Mouse (Mus musculus) forebrain, embryonic 15.5 days (tissue): ENCODE results near the gene Gm1993. TPM values are rescaled to one million over a fixed set of nuclear protein-coding genes. Genes with fewer than 3 reads are reported as not detected.
"Not testable (repeated sequence)": the region's sequence is repeated elsewhere in the genome, so short reads cannot be mapped to it uniquely, and the experiment has no call there.

Experiments
- ATAC-seq: fragments of 200-750 bp; cut with Nextera tagmentation; replicated peaks from 2 replicates; pipeline ENCODE4 v1.8.0; 2017; ENCODE audit warnings: mild to moderate bottlenecking, moderate TSS enrichment, moderate library complexity
- H3K27ac ChIP-seq: fragments of 300-500 bp; sonication (generic); replicated peaks from 2 replicates; pipeline ENCODE4 v1.5.1; 2015; ENCODE audit warnings: mild to moderate bottlenecking, inconsistent platforms
- H3K27me3 ChIP-seq: fragments of 300-500 bp; sonication (generic); 2 replicates; pipeline ENCODE4 v1.6.1; 2015; ENCODE audit warnings: inconsistent platforms
- H3K36me3 ChIP-seq: fragments of 300-500 bp; sonication (generic); 2 replicates; pipeline ENCODE4 v1.6.1; 2015; ENCODE audit warnings: mild to moderate bottlenecking, inconsistent platforms
- H3K4me1 ChIP-seq: fragments of 300-500 bp; sonication (generic); 2 replicates; pipeline ENCODE4 v1.6.1; 2015; ENCODE audit warnings: inconsistent platforms
- H3K4me2 ChIP-seq: fragments of 300-500 bp; sonication (generic); replicated peaks from 2 replicates; pipeline ENCODE4 v1.6.1; 2015; ENCODE audit warnings: mild to moderate bottlenecking, inconsistent platforms
- H3K4me3 ChIP-seq: fragments of 300-500 bp; sonication (generic); 2 replicates; pipeline ENCODE4 v1.5.1; 2015; ENCODE audit warnings: mild to moderate bottlenecking, inconsistent platforms
- H3K9ac ChIP-seq: fragments of 300-500 bp; sonication (generic); replicated peaks from 2 replicates; pipeline ENCODE4 v1.6.1; 2015; ENCODE audit warnings: mild to moderate bottlenecking, inconsistent platforms
- H3K9me3 ChIP-seq: fragments of 300-500 bp; sonication (generic); 2 replicates; pipeline ENCODE4 v1.6.1; 2016; ENCODE audit warnings: inconsistent platforms
- WGBS: fragments of 180-500 bp; shearing (Covaris S2); methylation state at CpG from one replicate; pipeline ENCODE4 v1.1.7; 2015; ENCODE audit warnings: mixed read lengths; 5-methylcytosine and 5-hydroxymethylcytosine counted together
- polyA plus RNA-seq: library from polyadenylated mRNA; unstranded; fragments of >200 nt; fragmentation: Nextera tagmentation; extraction: Ambion mirVana; gene quantifications from 2 replicates; pipeline ENCODE4 v1.2.1, GENCODE M21; 2015

The Gm1993 gene
- not detected in 2 replicates for polyA plus RNA-seq

GRCm38 (mm10) chrX:25570352-25570751 is at the start of gene Gm1993:
Gene Gm1993, minus strand, starts transcription at chrX:25570452.
- not testable (repeated sequence) for H3K4me1 ChIP-seq, H3K4me2 ChIP-seq, ATAC-seq, H3K27ac ChIP-seq, H3K9ac ChIP-seq, H3K27me3 ChIP-seq, H3K9me3 ChIP-seq, H3K36me3 ChIP-seq, H3K4me3 ChIP-seq
- WGBS: 84% methylated on average over 7 of the region's 7 CpGs
